8 mouse cellular contexts compared by ENCODE assay signal in the genomic region with DNA sequence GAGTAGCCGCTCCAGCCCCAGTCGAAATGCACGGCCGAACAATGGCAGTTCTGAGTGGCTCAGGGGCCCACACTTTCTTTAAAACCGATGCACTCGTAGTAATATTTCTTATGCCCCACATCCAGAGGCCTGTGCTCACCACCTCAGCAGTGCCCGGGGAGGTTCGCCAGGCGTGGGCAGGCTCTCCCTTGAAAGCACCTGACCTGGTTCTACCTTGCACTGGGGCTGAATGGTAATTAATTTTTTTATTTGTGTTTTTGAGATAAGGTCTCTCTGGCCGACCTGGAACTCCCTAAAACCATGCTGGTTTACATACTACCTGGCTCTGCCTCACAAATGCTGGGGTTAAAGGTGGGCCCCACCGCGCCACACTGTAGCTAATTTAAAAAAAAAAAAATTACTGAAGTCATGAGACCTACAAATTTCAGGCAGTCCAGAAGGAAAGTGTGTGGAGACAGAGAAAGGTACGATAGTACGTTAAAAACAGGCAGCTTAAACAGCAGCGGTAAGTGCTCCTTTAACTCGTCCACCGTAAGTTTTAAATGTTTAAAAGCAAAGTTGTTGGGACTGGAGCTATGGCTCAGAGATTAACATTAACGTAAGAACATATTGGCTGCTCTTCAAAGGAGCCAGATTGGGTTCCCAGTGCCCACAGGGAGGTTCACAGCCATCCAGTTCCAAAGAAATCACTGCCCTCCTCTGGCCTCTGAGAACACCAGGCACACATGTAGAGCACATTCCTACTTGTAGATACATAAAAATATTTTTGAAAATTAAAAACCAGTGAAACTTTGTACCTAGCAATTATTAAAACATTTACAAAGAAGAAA. TPM values are rescaled to one million over a fixed set of nuclear protein-coding genes. Genes with fewer than 3 reads are reported as not detected.
A peak's percentile ranks its signal among the peaks of the same experiment; 100 is the strongest.
DNase-seq lines count a peak whose midpoint lies in the region; ATAC-seq lines count a peak whose summit lies in the region.
"Had no signal": no experiment of that assay in that cellular context is flagged by ENCODE, and none has a peak within 500 bp of the region (broad histone marks: within the 10 kb centered on the region; RNA-seq: fewer than 3 reads in every experiment).

No protein-coding gene starts in this region.

- intact Hi-C loops in left cerebral cortex, postnatal 25 days (cut with DNase I), result loop anchor here (2.0 kb wide), 2 partner anchors 193 to 267 kb away; a partner anchor contains a TSS

- WGBS in intestine, embryonic 16.5 days, result 9% methylated on average over 18 of the region's 18 CpGs
- 17% methylated on average over 18 of the region's 18 CpGs for WGBS in neural tube, embryonic 13.5 days

- peak overlapping the region; percentile 95 for H3K9ac ChIP-seq in intestine, embryonic 16.5 days (ENCODE audit: low read depth, low read length)
- H3K9ac ChIP-seq in neural tube, embryonic 13.5 days, result peak overlapping the region; percentile 83

- no peaks in the 10 kb centered on the region for H3K9me3 ChIP-seq in megakaryocyte, embryonic 14.5 days
- H3K9me3 ChIP-seq in intestine, embryonic 16.5 days (ENCODE audit: control insufficient read depth, low read length), result no peaks in the 10 kb centered on the region
- no peaks in the 10 kb centered on the region for H3K9me3 ChIP-seq in neural tube, embryonic 13.5 days

- H3K27me3 ChIP-seq in megakaryocyte, embryonic 14.5 days (replicated peaks), result no peaks in the 10 kb centered on the region
- no peaks in the 10 kb centered on the region for H3K27me3 ChIP-seq in intestine, embryonic 16.5 days (replicated peaks; ENCODE audit: control insufficient read depth, insufficient read depth, low read length)
- H3K27me3 ChIP-seq in neural tube, embryonic 13.5 days, result no peaks in the 10 kb centered on the region

- peak; percentile 12 for DNase-seq in embryo, embryonic 9.5 days (ENCODE audit: extremely low spot score)
- no peak for DNase-seq in urinary bladder, postnatal 36 days (ENCODE audit: low spot score in 2 of 2)
- no peak for DNase-seq in left cerebral cortex, postnatal 25 days (ENCODE audit: low spot score in 2 of 2)

- H3K4me2 ChIP-seq in intestine, embryonic 16.5 days (ENCODE audit: low read depth, low read length), result peak overlapping the region; percentile 87
- H3K4me2 ChIP-seq in neural tube, embryonic 13.5 days, result peak overlapping the region; percentile 88

- peak overlapping the region; percentile 96 for H3K4me3 ChIP-seq in megakaryocyte, embryonic 14.5 days (replicated peaks)
- H3K4me3 ChIP-seq in intestine, embryonic 16.5 days (ENCODE audit: low read length), result peak overlapping the region; percentile 77
- H3K4me3 ChIP-seq in neural tube, embryonic 13.5 days, result peak overlapping the region; percentile 67

- H3K36me3 ChIP-seq in megakaryocyte, embryonic 14.5 days (replicated peaks; ENCODE audit: low read length), result no peaks in the 10 kb centered on the region
- H3K36me3 ChIP-seq in intestine, embryonic 16.5 days (ENCODE audit: control insufficient read depth, insufficient read depth, low read length), result no peaks in the 10 kb centered on the region
- no peaks in the 10 kb centered on the region for H3K36me3 ChIP-seq in neural tube, embryonic 13.5 days

- no peak for ATAC-seq in megakaryocyte, adult 5-6 weeks (ENCODE audit: poor library complexity, severe bottlenecking)
- no peak for ATAC-seq in intestine, embryonic 16.5 days
- no peak for ATAC-seq in neural tube, embryonic 13.5 days (ENCODE audit: low read depth)

- peak overlapping the region; percentile 97 for H3K27ac ChIP-seq in intestine, embryonic 16.5 days (ENCODE audit: low read length)
- H3K27ac ChIP-seq in neural tube, embryonic 13.5 days (replicated peaks), result peak overlapping the region; percentile 97

- H3K4me1 ChIP-seq in megakaryocyte, embryonic 14.5 days, result peaks cover 33% of the 10 kb centered on the region
- peaks cover 12% of the 10 kb centered on the region; the same call in 1 of the 2 replicates for H3K4me1 ChIP-seq in intestine, embryonic 16.5 days (ENCODE audit: control insufficient read depth, insufficient read depth, low read length)
- peaks cover 35% of the 10 kb centered on the region for H3K4me1 ChIP-seq in neural tube, embryonic 13.5 days (replicated peaks)

RNA-seq across cellular contexts. Expression of a gene that starts 0.8 kb away (rescaled TPM):
- polyA plus RNA-seq in megakaryocyte, embryonic 14.5 days (2012; ENCODE audit: insufficient read depth, low replicate concordance), result 0.57 TPM in 1 of 2 replicates, not detected in the other
- 3.8 and 4.1 TPM in 2 replicates for total RNA-seq in megakaryocyte, adult 5-6 weeks (2015)
- total RNA-seq in megakaryocyte, adult 5-6 weeks (2017), result 1.9 and 5.8 TPM in 2 replicates
- 13.6 and 13.8 TPM in 2 replicates for polyA plus RNA-seq in intestine, embryonic 16.5 days (2015; fragmentation: Nextera tagmentation; extraction: Ambion mirVana)
- 15.3 and 17.2 TPM in 2 replicates for polyA plus RNA-seq in neural tube, embryonic 13.5 days (2015; fragmentation: Nextera tagmentation; extraction: Ambion mirVana)
- total RNA-seq in left cerebral cortex, postnatal 25 days (2021), result 10 to 100 TPM; 24.1 to 27.3 TPM

RNA-seq across cellular contexts. Expression of a gene that starts 47.1 kb away (rescaled TPM):
- polyA plus RNA-seq in megakaryocyte, embryonic 14.5 days (2012; ENCODE audit: insufficient read depth, low replicate concordance), result not detected in 2 replicates
- total RNA-seq in megakaryocyte, adult 5-6 weeks (2015), result not detected in 2 replicates
- total RNA-seq in megakaryocyte, adult 5-6 weeks (2017), result not detected in 2 replicates
- not detected in 2 replicates for polyA plus RNA-seq in intestine, embryonic 16.5 days (2015; fragmentation: Nextera tagmentation; extraction: Ambion mirVana)
- polyA plus RNA-seq in neural tube, embryonic 13.5 days (2015; fragmentation: Nextera tagmentation; extraction: Ambion mirVana), result not detected in 2 replicates
- total RNA-seq in left cerebral cortex, postnatal 25 days (2021), result not detected
- polyA plus RNA-seq: large intestine, adult 2 months had no signal
